Mouse (Mus musculus) midbrain, embryonic 16.5 days (tissue): ENCODE data around the gene Rpl23. TPM values are rescaled to one million over a fixed set of nuclear protein-coding genes. Genes with fewer than 3 reads are reported as not detected.
"Not testable (repeated sequence)": the region's sequence is repeated elsewhere in the genome, so short reads cannot be mapped to it uniquely, and the experiment has no call there.

Experiments
- ATAC-seq: fragments of 200-750 bp; cut with Nextera tagmentation; 2 replicates; pipeline ENCODE4 v1.8.0; 2017; ENCODE audit warnings: moderate TSS enrichment
- H3K27ac ChIP-seq: fragments of 300-500 bp; sonication (generic); 2 replicates; pipeline ENCODE4 v1.5.1; 2014; ENCODE audit warnings: mild to moderate bottlenecking, low read length, mixed read lengths
- H3K27me3 ChIP-seq: fragments of 300-500 bp; sonication (generic); 2 replicates; pipeline ENCODE4 v1.6.1; 2014; ENCODE audit warnings: low read depth, low read length, mixed read lengths; ENCODE audit not compliant: control insufficient read depth, insufficient read depth
- H3K36me3 ChIP-seq: fragments of 300-500 bp; sonication (generic); 2 replicates; pipeline ENCODE4 v1.6.1; 2014; ENCODE audit warnings: mild to moderate bottlenecking, low read length, moderate library complexity, mixed read lengths; ENCODE audit not compliant: control insufficient read depth, insufficient read depth
- H3K4me1 ChIP-seq: fragments of 300-500 bp; sonication (generic); 2 replicates; pipeline ENCODE4 v1.6.1; 2014; ENCODE audit warnings: mild to moderate bottlenecking, low read length, mixed read lengths; ENCODE audit not compliant: control insufficient read depth, insufficient read depth
- H3K4me2 ChIP-seq: fragments of 300-500 bp; sonication (generic); 2 replicates; pipeline ENCODE4 v1.6.1; 2014; ENCODE audit warnings: mild to moderate bottlenecking, low read length, mixed read lengths
- H3K4me3 ChIP-seq: fragments of 300-500 bp; sonication (generic); 2 replicates; pipeline ENCODE4 v1.5.1; 2014; ENCODE audit warnings: low read depth, mild to moderate bottlenecking, low read length, moderate library complexity, mixed read lengths
- H3K9ac ChIP-seq: fragments of 300-500 bp; sonication (generic); 2 replicates; pipeline ENCODE4 v1.6.1; 2014; ENCODE audit warnings: low read depth, low read length, mixed read lengths
- H3K9me3 ChIP-seq: fragments of 300-500 bp; sonication (generic); replicated peaks from 2 replicates; pipeline ENCODE4 v1.6.1; 2014; ENCODE audit warnings: mild to moderate bottlenecking, low read length, mixed read lengths; ENCODE audit not compliant: control insufficient read depth, poor library complexity, severe bottlenecking
- WGBS: fragments of 180-500 bp; shearing (Covaris S2); extraction: QIAGEN DNeasy Blood & Tissue Kit; methylation state at CpG from one replicate; pipeline ENCODE4 v1.1.7; 2014; 5-methylcytosine and 5-hydroxymethylcytosine counted together
- polyA plus RNA-seq: library from polyadenylated mRNA; unstranded; fragments of >200 nt; fragmentation: Nextera tagmentation; extraction: Ambion mirVana; gene quantifications from 2 replicates; pipeline ENCODE4 v1.2.1, GENCODE M21; 2015

Rpl23 gene
- polyA plus RNA-seq, 1 experiment from 2014 or later = 286 TPM

DNA sequence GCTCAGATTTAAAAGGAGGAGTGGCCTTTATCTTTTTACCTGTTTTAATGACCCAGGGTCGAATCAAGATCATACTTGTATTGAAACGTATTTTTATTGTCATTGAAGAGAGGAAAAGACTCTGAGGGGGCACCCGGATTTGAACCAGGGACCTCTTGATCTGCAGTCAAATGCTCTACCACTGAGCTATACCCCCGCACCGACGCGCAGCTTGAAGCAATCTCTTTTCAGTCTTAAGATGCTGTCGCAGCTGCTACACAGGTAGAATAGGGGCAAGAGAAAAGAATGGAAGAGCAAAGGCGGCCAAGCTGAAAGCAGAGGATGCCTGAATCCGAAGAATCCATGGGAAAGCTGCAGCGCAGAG, 16.5 kb upstream of the Rpl23 start, which contains the start of gene Lasp1:
Lasp1 (plus strand) TSS at position 219 of the 364 bp plus-strand sequence.
- WGBS = 0% methylated on average over 11 of the region's 11 CpGs
- H3K4me3 ChIP-seq = peak within 1 kb of the TSS; percentile 92

DNA sequence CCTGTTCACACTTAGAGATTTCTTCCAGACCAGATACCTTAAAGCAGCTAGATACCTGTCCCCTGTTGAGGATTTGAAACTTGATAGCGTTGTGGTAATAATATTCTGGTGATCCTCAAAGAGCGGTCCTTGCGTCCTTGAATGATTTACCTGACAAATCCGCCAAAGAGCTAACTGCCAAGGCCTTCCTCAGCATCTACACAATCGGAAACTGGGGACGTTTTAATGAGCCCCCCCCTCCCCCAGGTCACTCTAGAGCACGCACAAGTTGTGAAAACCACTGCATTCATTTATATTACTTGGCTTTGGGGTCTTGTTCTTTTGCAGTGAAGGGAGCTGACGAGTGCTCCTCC, 15.8 kb upstream of the Rpl23 start:
- H3K4me3 ChIP-seq = peak overlapping the region; percentile 92
- H3K9ac ChIP-seq = 0 out of 2 replicates have a peak overlapping the region, but pooled peaks have one; percentile 3
- 34% methylated on average over 8 of the region's 8 CpGs for WGBS
- H3K4me1 ChIP-seq = peaks cover 19% of the 10 kb centered on the region
- no peaks in the 10 kb centered on the region for H3K9me3 ChIP-seq
- H3K27ac ChIP-seq = peak overlapping the region; percentile 98
- no peaks in the 10 kb centered on the region for H3K36me3 ChIP-seq
- peak overlapping the region; percentile 76 for H3K4me2 ChIP-seq
- no peaks in the 10 kb centered on the region for H3K27me3 ChIP-seq
- no peak for ATAC-seq

More for the DNA sequence above, 16.5 kb upstream of the Rpl23 start, which contains the start of gene Lasp1:
- peak within 1 kb of the TSS; percentile 76 for H3K4me2 ChIP-seq
- no peaks in the 10 kb centered on the region for H3K36me3 ChIP-seq
- H3K27me3 ChIP-seq = no peaks in the 10 kb centered on the region
- H3K9me3 ChIP-seq = no peaks in the 10 kb centered on the region
- peak; percentile 59 for ATAC-seq
- H3K9ac ChIP-seq = peak within 1 kb of the TSS; percentile 98
- peaks cover 21% of the 10 kb centered on the region for H3K4me1 ChIP-seq
- H3K27ac ChIP-seq = peak within 1 kb of the TSS; percentile 98

DNA sequence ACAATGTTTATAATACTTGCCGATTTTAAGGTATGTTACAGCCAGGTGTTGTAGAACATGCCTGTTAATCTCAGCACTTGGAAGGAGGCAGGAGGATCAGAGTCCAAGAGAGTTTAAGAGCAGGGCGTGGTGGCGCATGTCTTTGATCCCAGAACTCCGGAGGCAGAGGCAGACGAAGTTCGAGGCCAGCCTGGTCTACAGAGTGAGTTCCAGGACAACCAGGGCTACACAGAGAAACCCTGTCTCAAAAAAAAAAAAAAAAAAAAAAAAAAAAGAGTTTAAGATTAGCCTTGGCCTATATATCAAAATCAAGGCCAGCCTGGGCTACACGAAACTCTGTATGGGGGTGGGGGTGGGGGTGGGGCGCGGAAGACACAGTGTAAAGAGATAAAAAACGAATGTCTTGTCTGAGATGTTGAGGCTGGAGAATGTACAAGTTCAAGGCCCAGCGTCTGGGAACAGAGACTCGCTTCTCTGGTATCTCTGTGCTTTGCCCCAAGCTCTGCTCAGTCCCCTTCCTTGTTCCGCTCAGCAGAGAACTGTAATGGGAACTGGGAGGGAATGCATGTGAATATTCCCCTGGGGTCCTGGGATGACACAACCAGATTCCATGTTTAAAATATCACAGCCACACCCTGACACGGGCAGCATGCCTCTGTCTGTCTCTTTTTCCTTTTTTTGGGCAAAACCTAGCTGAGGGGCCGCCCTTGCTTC, 15.3 kb upstream of the Rpl23 start:
- no peaks in the 10 kb centered on the region for H3K27me3 ChIP-seq
- peaks cover 17% of the 10 kb centered on the region for H3K4me1 ChIP-seq
- H3K4me3 ChIP-seq = no peak overlapping the region
- WGBS = 65% methylated on average over 15 of the region's 15 CpGs
- H3K9ac ChIP-seq = no peak overlapping the region
- ATAC-seq = no peak
- no peaks in the 10 kb centered on the region for H3K36me3 ChIP-seq
- H3K27ac ChIP-seq = no peak overlapping the region; the same call in 1 of the 2 replicates
- no peaks in the 10 kb centered on the region for H3K9me3 ChIP-seq
- H3K4me2 ChIP-seq = peak overlapping the region; percentile 76; the same call in 1 of the 2 replicates

DNA sequence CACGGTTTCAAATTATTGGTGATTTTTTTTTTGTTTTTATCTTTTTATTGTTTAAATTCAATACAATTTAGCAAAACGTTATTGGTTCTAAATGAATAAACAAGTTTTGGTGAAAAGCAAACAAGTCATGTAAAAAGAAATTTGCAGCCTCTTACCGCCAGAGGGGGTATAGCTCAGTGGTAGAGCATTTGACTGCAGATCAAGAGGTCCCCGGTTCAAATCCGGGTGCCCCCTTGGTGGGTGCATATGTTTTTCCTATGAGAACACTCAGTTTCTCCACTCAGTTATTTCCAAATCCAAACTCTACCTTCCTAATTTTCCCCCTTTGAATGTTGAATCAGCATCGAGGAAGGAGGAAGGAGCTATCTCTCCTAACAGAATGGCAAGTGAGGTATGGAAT, 14.7 kb upstream of the Rpl23 start:
- Histone ChIP-seq H3K27ac (no peak overlapping the region), H3K4me2 (no peak overlapping the region)
- WGBS = 7% methylated on average over 6 of the region's 6 CpGs

DNA sequence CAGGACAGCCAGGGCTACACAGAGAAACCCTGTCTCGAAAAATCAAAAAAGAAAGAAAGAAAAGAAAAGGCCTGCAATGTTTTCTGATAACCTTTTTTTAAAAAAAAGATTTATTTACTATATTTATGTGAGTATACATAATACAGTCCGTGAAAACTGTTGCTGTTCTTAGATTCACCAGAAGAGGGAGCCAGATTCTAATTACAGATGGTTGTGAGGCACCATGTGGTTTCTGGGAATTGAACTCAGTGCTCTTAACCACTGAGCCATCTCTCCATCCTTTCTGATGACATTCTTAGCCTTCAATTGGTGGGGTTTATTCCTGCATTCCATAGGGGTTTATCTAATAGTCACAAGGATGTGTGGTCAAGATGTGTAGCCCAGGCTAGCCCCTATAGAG, 10.9 kb upstream of the Rpl23 start:
- Histone ChIP-seq H3K36me3 (no peaks in the 10 kb centered on the region), H3K4me1 (no peaks in the 10 kb centered on the region), H3K4me3 (no peak overlapping the region), H3K27ac (no peak overlapping the region), H3K9me3 (no peaks in the 10 kb centered on the region), H3K9ac (no peak overlapping the region), H3K27me3 (no peaks in the 10 kb centered on the region), H3K4me2 (no peak overlapping the region)
- ATAC-seq = no peak
- 8% methylated on average over 2 of the region's 2 CpGs for WGBS

More for the DNA sequence above, 14.7 kb upstream of the Rpl23 start:
- H3K36me3 ChIP-seq = no peaks in the 10 kb centered on the region
- no peak overlapping the region for H3K9ac ChIP-seq
- no peaks in the 10 kb centered on the region for H3K27me3 ChIP-seq
- H3K4me1 ChIP-seq = peaks cover 10% of the 10 kb centered on the region
- H3K4me3 ChIP-seq = no peak overlapping the region
- no peaks in the 10 kb centered on the region for H3K9me3 ChIP-seq
- no peak for ATAC-seq

DNA sequence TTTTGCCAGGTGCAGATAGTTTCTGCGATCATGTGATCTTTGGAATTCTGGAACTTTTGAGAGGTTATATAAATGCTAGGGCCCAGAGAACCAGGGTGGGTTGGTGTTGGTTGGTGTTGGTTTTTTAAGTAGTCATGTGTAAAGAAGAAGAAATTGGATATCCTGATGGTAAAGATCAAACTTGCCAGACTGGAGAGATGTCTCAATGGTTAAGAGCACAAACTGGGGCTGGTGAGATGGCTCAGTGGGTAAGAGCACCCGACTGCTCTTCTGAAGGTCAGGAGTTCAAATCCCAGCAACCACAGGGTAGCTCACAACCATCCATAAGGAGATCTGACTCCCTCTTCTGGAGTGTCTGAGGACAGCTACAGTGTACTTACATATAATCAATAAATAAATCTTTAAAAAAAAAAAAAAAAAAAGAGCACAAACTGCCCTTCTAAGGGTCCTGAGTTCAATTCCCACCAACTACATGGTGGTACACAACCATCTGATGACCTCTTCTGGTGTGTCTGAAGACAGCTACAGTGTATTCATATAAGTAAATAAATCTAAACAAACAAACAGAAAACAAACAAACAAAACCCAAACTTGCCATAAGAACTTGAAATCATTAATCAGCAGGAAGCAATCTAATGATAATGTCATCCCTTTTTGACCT, 8.7 kb upstream of the Rpl23 start:
- ATAC-seq, H3K4me1 ChIP-seq, H3K27me3 ChIP-seq, H3K9ac ChIP-seq, H3K27ac ChIP-seq, H3K4me2 ChIP-seq, H3K9me3 ChIP-seq, H3K36me3 ChIP-seq, H3K4me3 ChIP-seq: not testable (repeated sequence)
- WGBS = 83% methylated on average over 2 of the region's 2 CpGs

DNA sequence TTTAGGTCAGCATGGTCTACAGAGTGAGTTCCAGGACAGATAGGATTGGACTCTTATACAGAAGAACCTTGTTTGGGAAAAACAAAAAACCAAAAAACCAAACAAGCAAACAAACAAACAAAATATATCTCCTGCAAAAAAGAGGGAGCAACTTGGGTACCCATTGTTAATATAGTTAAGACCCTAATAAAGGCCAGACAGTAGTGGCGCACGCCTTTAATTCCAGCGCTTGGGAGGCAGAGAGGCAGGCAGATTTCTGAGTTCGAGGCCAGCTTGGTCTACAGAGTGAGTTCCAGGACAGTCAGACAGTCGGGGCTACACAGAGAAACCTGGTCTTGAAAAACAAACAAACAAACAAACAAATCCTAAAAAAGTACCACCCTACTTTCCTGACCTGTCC, 7.5 kb upstream of the Rpl23 start:
- H3K9ac ChIP-seq = no peak overlapping the region
- no peak overlapping the region for H3K27ac ChIP-seq
- no peaks in the 10 kb centered on the region for H3K9me3 ChIP-seq
- H3K27me3 ChIP-seq = no peaks in the 10 kb centered on the region
- WGBS = 88% methylated on average over 5 of the region's 5 CpGs
- ATAC-seq = no peak
- no peaks in the 10 kb centered on the region for H3K36me3 ChIP-seq
- H3K4me1 ChIP-seq = no peaks in the 10 kb centered on the region
- no peak overlapping the region for H3K4me3 ChIP-seq
- no peak overlapping the region for H3K4me2 ChIP-seq

DNA sequence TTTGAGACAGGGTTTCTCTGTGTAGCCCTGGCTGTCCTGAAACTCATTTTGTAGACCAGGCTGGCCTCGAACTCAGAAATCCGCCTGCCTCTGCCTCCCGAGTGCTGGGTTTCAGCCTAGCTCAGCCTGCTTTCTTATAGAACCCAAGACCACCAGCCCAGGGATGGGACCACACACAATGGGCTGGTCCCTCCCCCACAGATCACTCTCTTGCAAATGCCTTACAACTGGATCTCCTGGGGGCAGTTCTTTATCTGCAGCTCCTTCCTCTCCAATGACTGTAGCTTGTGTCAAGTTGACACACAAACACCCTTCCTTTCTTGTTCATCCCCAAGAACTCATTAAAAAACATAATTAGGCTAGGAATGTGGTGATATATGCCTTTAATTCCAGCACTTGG, 5.7 kb upstream of the Rpl23 start:
- no peaks in the 10 kb centered on the region for H3K36me3 ChIP-seq
- H3K27me3 ChIP-seq = no peaks in the 10 kb centered on the region
- no peak for ATAC-seq
- no peak overlapping the region for H3K4me2 ChIP-seq
- no peak overlapping the region for H3K4me3 ChIP-seq
- H3K27ac ChIP-seq = no peak overlapping the region
- no peaks in the 10 kb centered on the region for H3K4me1 ChIP-seq
- no peak overlapping the region for H3K9ac ChIP-seq
- H3K9me3 ChIP-seq = no peaks in the 10 kb centered on the region
- 95% methylated on average over 3 of the region's 3 CpGs for WGBS

DNA sequence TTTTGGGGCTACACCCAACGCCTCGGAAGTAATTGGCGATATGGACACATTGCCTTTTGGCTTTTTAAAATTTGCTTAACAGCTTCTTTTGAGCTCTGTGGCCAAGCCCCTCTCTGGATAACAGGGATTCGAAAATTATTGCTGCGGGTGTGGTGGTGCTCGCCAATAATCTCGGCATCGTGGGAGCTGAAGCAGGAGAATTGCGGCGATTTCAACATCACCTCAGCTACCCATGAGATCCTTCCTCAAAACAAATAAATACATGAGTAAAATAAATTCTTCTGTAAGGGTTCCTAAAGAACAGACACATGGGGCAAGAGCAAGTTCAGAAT, 293 bp upstream of the Rpl23 start:
- Histone ChIP-seq H3K27me3 (no peaks in the 10 kb centered on the region), H3K27ac (peak overlapping the region; percentile 94), H3K4me3 (peak overlapping the region; percentile 78), H3K4me1 (peaks cover 18% of the 10 kb centered on the region), H3K36me3 (peaks cover 22% of the 10 kb centered on the region), H3K9me3 (no peaks in the 10 kb centered on the region), H3K9ac (peak overlapping the region; percentile 68), H3K4me2 (peak overlapping the region; percentile 71)
- no peak for ATAC-seq
- WGBS = 1% methylated on average over 10 of the region's 10 CpGs
